Comparison of ENCODE assay signal across 10 mouse cellular contexts in the genomic region with DNA sequence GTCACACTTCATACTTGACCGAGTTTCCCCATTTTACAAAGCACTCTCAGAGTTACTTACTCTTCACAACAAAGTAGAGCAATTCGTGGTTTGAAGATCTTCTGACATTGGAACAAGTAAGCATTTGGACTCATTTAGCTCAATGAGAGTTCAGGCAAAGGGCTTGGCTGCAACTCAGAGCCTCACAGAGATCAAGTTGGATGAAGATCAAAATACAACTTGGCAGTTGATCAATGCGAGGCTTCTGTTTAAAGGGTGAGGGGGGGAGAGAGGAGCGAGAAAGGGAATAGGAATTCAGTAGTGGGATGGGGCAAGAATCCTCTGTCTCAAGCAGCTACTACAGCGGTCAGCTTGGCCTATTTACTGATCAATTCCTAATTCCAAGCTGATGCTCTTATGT. TPM values are rescaled to one million over a fixed set of nuclear protein-coding genes. Genes with fewer than 3 reads are reported as not detected.
DNase-seq lines count a peak whose midpoint lies in the region; ATAC-seq and TF ChIP-seq lines count a peak whose summit lies in the region.
"Had no signal": no experiment of that assay in that cellular context is flagged by ENCODE, and none has a peak within 500 bp of the region (broad histone marks: within the 10 kb centered on the region; RNA-seq: fewer than 3 reads in every experiment).

No protein-coding gene starts in this region.

- no peak overlapping the region for H3K4me2 ChIP-seq in heart, postnatal 0 days (ENCODE audit: low read depth, low read length)
- H3K4me2 ChIP-seq in heart, embryonic 12.5 days: no peak overlapping the region
- H3K4me2 ChIP-seq: embryonic facial prominence, embryonic 12.5 days had no signal

- no peak overlapping the region for H3K9ac ChIP-seq in heart, postnatal 0 days (replicated peaks; ENCODE audit: low read depth, low read length)
- no peak overlapping the region for H3K9ac ChIP-seq in heart, embryonic 12.5 days
- H3K9ac ChIP-seq: embryonic facial prominence, embryonic 12.5 days had no signal

- WGBS in heart, postnatal 0 days: 31% methylated on average over 5 of the region's 5 CpGs
- 57% methylated on average over 5 of the region's 5 CpGs for WGBS in heart, embryonic 12.5 days

- no peak overlapping the region for H3K27ac ChIP-seq in heart, postnatal 0 days (ENCODE audit: low read depth)
- no peak overlapping the region for H3K27ac ChIP-seq in heart, embryonic 12.5 days (ENCODE audit: poor library complexity, severe bottlenecking)
- H3K27ac ChIP-seq: embryonic facial prominence, embryonic 12.5 days had no signal

- TF ChIP-seq CTCF in heart, postnatal 0 days (IDR thresholded peaks at IDR 0.05; ENCODE audit: low read depth): no peak

- ATAC-seq in heart, postnatal 0 days (ENCODE audit: insufficient read depth, low read depth): no peak
- ATAC-seq in heart, embryonic 12.5 days (ENCODE audit: insufficient number of reproducible peaks, low FRiP score): no peak
- no peak for ATAC-seq in CD4-positive, CD25-positive, alpha-beta regulatory T cell, adult 4 months
- ATAC-seq: Patski had no signal

- TF ChIP-seq EP300 in heart, postnatal 0 days (IDR thresholded peaks at IDR 0.05; ENCODE audit: low read depth): no peak

- no peak overlapping the region for H3K4me3 ChIP-seq in heart, postnatal 0 days (ENCODE audit: low read depth, low read length)
- no peak overlapping the region for H3K4me3 ChIP-seq in heart, embryonic 12.5 days
- H3K4me3 ChIP-seq: embryonic facial prominence, embryonic 12.5 days had no signal

- H3K36me3 ChIP-seq in heart, postnatal 0 days (replicated peaks; ENCODE audit: control insufficient read depth, insufficient read depth, low read length): no peaks in the 10 kb centered on the region
- H3K36me3 ChIP-seq in heart, embryonic 12.5 days: no peaks in the 10 kb centered on the region
- H3K36me3 ChIP-seq: embryonic facial prominence, embryonic 12.5 days had no signal

- H3K4me1 ChIP-seq in heart, postnatal 0 days (ENCODE audit: control insufficient read depth, insufficient read depth): peaks cover 6% of the 10 kb centered on the region; the same call in 1 of the 2 replicates
- H3K4me1 ChIP-seq in heart, embryonic 12.5 days (replicated peaks): no peaks in the 10 kb centered on the region
- H3K4me1 ChIP-seq: embryonic facial prominence, embryonic 12.5 days had no signal

- DNase-seq in heart, postnatal 0 days (ENCODE audit: low spot score): peak; percentile 12
- DNase-seq in right cerebral cortex, postnatal 10 days (ENCODE audit: low spot score in 2 of 2): peak; percentile 70 to 81
- DNase-seq in right cerebral cortex, postnatal 25 days: no peak
- peak; percentile 33 to 91 for DNase-seq in layer of hippocampus, postnatal 14 days (ENCODE audit: low spot score in 2 of 2)
- no peak for DNase-seq in embryo, embryonic 10 days (ENCODE audit: low spot score)
- no peak for DNase-seq in urinary bladder, postnatal 25 days (ENCODE audit: low spot score)

- no peaks in the 10 kb centered on the region for H3K27me3 ChIP-seq in heart, postnatal 0 days (ENCODE audit: control insufficient read depth, insufficient read depth, low read length)
- H3K27me3 ChIP-seq in heart, embryonic 12.5 days (replicated peaks): no peaks in the 10 kb centered on the region
- H3K27me3 ChIP-seq: embryonic facial prominence, embryonic 12.5 days; Patski had no signal

- no peaks in the 10 kb centered on the region for H3K9me3 ChIP-seq in heart, postnatal 0 days (replicated peaks; ENCODE audit: control insufficient read depth, low read length)
- H3K9me3 ChIP-seq in heart, embryonic 12.5 days (replicated peaks): no peaks in the 10 kb centered on the region
- H3K9me3 ChIP-seq: embryonic facial prominence, embryonic 12.5 days had no signal

RNA-seq across cellular contexts. Expression of gene Prdx6, which starts 26.2 kb away (rescaled TPM):
- 195 and 219 TPM in 2 replicates for total RNA-seq in heart, postnatal 0 days (2014; rRNA removed; ENCODE audit: low replicate concordance)
- 311 and 322 TPM in 2 replicates for polyA plus RNA-seq in heart, postnatal 0 days (2015; fragmentation: Nextera tagmentation; extraction: Ambion mirVana)
- polyA plus RNA-seq in heart, embryonic 12.5 days (2016; fragmentation: Nextera tagmentation; extraction: Ambion mirVana): 391 and 403 TPM in 2 replicates
- total RNA-seq in layer of hippocampus, postnatal 14 days (2021): 100 to 1,000 TPM; 268 to 278 TPM
- polyA plus RNA-seq in CD4-positive, CD25-positive, alpha-beta regulatory T cell, adult 4 months (2017; shearing (Covaris generic)): 100 to 1,000 TPM; 272 to 325 TPM

Comparison
In these comparisons a context has a peak if more than half of its experiments do, and no peak if none do; other contexts are left out.
1. DNase-seq: peak in heart, postnatal 0 days (single experiment), right cerebral cortex, postnatal 10 days (2 of 2) and layer of hippocampus, postnatal 14 days (2 of 2); none in right cerebral cortex, postnatal 25 days (single experiment), embryo, embryonic 10 days (single experiment) and urinary bladder, postnatal 25 days (single experiment).